Mouse (Mus musculus) ES-Bruce4 (cell line): Measurements from ENCODE around the gene Ltbp1.

Source experiments
- CTCF ChIP-seq: IDR thresholded peaks from one replicate; pipeline ENCODE4 v1.8.1; 2011; ENCODE audit warnings: low read depth, low read length
- POLR2A ChIP-seq: IDR thresholded peaks from one replicate; pipeline ENCODE4 v1.8.1; 2011; ENCODE audit warnings: low read length; ENCODE audit not compliant: insufficient read depth

DNA sequence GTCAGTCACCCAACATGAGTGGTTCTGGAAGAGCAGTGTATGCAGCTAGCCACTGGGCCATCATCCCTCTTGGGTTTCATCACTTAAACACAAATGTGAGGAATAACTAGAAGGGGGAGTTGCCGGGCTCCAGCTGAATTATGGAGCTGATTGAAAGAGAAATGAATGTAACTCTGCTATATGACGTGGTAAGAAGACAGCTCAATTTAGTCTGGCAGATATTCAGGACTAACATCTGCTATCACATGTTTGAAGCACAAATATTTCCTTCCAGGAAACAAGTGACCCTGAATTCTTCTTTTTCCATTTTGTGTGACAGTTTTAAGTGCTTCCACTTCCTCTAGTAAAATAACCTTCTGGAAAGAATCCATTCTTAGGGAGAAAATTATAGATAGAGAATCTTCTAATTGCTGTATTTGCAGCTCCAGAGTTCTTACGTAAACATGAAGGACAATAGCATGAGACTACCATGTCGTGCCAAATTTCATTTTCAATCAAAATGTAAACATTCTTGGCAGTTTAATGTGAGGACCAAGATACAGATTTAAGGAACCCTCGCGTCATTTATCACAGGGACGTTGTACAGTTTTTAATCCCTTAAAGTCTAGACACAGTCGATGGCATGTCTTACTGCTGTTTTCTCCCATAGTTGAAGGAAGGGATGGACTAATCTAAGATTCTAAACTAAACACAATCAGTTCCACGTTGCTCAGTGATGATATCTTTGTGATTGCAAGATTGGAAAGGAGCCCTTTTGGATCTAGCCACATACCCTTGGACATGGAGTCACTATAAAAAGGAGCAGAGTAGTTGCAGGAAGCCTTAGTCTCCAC, 279.7 kb downstream of the Ltbp1 start:
- no peak for TF ChIP-seq POLR2A
- no peak for TF ChIP-seq CTCF
